Mouse (Mus musculus): ENCODE measurements around the gene Fam118b. TPM values are rescaled to one million over a fixed set of nuclear protein-coding genes. Genes with fewer than 3 reads are reported as not detected.

The Fam118b gene
- polyA plus RNA-seq, 1 experiment = 11.4 TPM

- Histone ChIP-seq H3K4me1 (ENCODE audit: control insufficient read depth, insufficient read depth, low read length) (peaks cover 9% of the 10 kb centered on the region; the same call in 1 of the 2 replicates), H3K4me3 (ENCODE audit: insufficient read depth, low read depth, low read length) (peak within 1 kb of the TSS; percentile 88), H3K36me3 (ENCODE audit: control insufficient read depth, insufficient read depth, low read length) (peaks cover 11% of the 10 kb centered on the region), H3K27me3 (replicated peaks; ENCODE audit: control insufficient read depth, insufficient read depth, low read length) (no peaks in the 10 kb centered on the region), H3K27ac (ENCODE audit: insufficient read depth, low read depth, low read length) (peak within 1 kb of the TSS; percentile 81)
- WGBS = under 1% methylated on average over 72 of the region's 72 CpGs
- DNase-seq = peak; percentile 99
- TF ChIP-seq POLR2A (IDR thresholded peaks at IDR 0.05; ENCODE audit: low read depth, low read length) = peak; percentile 95
- no peak for TF ChIP-seq CTCF (conservative IDR thresholded peaks at IDR 0.05; ENCODE audit: insufficient read depth, insufficient read length, low read depth, low read length)
Observed at GRCm38 (mm10) chr9:35210542-35211474, 56.8 kb downstream of the Fam118b start, which contains the start of gene Foxred1. TSS of gene Foxred1 (minus strand) at chr9:35211055.

DNA sequence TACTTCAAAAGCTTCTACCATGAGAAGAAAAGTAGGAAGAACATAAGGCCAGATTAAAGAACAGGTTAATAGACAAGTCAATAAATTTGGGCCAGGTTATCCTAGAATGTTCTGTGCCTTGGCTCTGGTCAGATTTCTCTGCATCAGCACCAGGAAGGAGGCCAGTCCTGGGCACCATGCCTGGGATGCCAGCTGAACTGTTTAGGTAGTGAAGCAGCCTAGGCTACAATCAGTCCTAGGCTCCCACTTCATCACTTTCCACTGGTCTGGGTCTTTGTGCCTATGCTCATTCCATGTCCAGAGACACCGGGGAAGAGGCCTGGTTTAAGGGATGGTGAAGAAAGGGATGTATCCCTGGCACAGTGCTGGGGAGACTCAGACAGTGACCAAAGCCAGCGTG, 63.2 kb downstream of the Fam118b start:
- WGBS = 98% methylated on average over 2 of the region's 2 CpGs
- peaks cover 5% of the 10 kb centered on the region for H3K36me3 ChIP-seq (ENCODE audit: control insufficient read depth, insufficient read depth, low read length)
- no peak overlapping the region for H3K4me3 ChIP-seq (ENCODE audit: insufficient read depth, low read depth, low read length)
- DNase-seq = no peak
- H3K27ac ChIP-seq (ENCODE audit: insufficient read depth, low read depth, low read length) = no peak overlapping the region
- H3K4me1 ChIP-seq (ENCODE audit: control insufficient read depth, insufficient read depth, low read length) = peaks cover 6% of the 10 kb centered on the region; the same call in 1 of the 2 replicates
- TF ChIP-seq POLR2A (IDR thresholded peaks at IDR 0.05; ENCODE audit: low read depth, low read length) (no peak), CTCF (conservative IDR thresholded peaks at IDR 0.05; ENCODE audit: insufficient read depth, insufficient read length, low read depth, low read length) (no peak)
- no peaks in the 10 kb centered on the region for H3K27me3 ChIP-seq (replicated peaks; ENCODE audit: control insufficient read depth, insufficient read depth, low read length)

DNA sequence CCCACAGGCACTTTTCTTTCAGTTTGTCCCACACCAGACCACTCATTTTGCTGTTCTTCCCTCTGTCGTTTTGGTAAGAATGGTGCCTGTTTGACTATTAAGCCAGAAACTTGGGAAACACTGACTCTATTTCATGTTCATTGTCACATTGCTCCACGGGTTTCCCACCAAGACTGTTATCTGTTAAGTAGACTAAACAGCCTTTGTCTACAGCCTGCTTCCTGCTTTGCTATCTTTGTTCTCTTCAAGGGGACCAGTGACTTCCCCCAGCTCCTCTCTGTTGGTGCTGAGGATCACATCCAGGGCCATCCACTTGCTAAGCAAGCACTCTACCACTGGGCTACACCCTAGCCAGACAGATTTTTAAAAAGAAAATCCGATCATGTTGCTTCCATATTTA, 64.1 kb downstream of the Fam118b start:
- WGBS = 60% methylated on average over 3 of the region's 3 CpGs
- TF ChIP-seq CTCF (conservative IDR thresholded peaks at IDR 0.05; ENCODE audit: insufficient read depth, insufficient read length, low read depth, low read length) (no peak), POLR2A (IDR thresholded peaks at IDR 0.05; ENCODE audit: low read depth, low read length) (no peak)
- H3K27me3 ChIP-seq (replicated peaks; ENCODE audit: control insufficient read depth, insufficient read depth, low read length) = no peaks in the 10 kb centered on the region

DNA sequence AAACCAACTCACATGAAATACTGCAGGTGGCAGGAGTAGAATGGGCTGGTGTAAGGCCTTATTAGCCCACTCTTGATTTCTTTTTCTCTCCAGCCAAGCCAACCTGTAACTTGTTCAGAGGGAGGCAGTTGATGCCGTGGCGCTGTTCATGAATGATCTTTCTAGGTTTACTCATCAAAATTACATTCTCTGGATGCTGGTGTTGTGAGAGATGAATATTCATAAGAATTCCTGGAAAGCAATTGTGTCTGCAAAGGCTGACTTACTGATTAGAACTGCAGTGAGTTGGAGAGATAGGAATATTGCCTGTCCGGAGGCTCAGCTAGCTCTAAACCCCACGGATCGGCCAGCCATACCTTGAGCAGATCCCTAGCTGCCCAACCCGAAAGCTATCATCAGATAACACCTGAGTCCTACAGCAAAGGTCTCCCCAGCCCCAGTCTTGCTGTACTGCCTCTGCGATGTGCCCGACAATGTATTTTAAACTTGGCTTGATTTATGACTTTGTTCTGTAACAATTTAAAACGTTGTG, 67.0 kb downstream of the Fam118b start:
- H3K4me1 ChIP-seq (ENCODE audit: control insufficient read depth, insufficient read depth, low read length) = peaks cover 6% of the 10 kb centered on the region; the same call in 1 of the 2 replicates
- WGBS = 40% methylated on average over 9 of the region's 9 CpGs
- TF ChIP-seq CTCF (conservative IDR thresholded peaks at IDR 0.05; ENCODE audit: insufficient read depth, insufficient read length, low read depth, low read length) (no peak), POLR2A (IDR thresholded peaks at IDR 0.05; ENCODE audit: low read depth, low read length) (no peak)
- H3K4me3 ChIP-seq (ENCODE audit: insufficient read depth, low read depth, low read length) = no peak overlapping the region
- DNase-seq = no peak
- no peak overlapping the region for H3K27ac ChIP-seq (ENCODE audit: insufficient read depth, low read depth, low read length)
- no peaks in the 10 kb centered on the region for H3K27me3 ChIP-seq (replicated peaks; ENCODE audit: control insufficient read depth, insufficient read depth, low read length)
- no peaks in the 10 kb centered on the region; the same call in 1 of the 2 replicates for H3K36me3 ChIP-seq (ENCODE audit: control insufficient read depth, insufficient read depth, low read length)

More for the DNA sequence above, 64.1 kb downstream of the Fam118b start:
- no peak for DNase-seq
- peaks cover 5% of the 10 kb centered on the region for H3K36me3 ChIP-seq (ENCODE audit: control insufficient read depth, insufficient read depth, low read length)
- H3K4me1 ChIP-seq (ENCODE audit: control insufficient read depth, insufficient read depth, low read length) = peaks cover 6% of the 10 kb centered on the region; the same call in 1 of the 2 replicates
- no peak overlapping the region for H3K4me3 ChIP-seq (ENCODE audit: insufficient read depth, low read depth, low read length)
- no peak overlapping the region for H3K27ac ChIP-seq (ENCODE audit: insufficient read depth, low read depth, low read length)

DNA sequence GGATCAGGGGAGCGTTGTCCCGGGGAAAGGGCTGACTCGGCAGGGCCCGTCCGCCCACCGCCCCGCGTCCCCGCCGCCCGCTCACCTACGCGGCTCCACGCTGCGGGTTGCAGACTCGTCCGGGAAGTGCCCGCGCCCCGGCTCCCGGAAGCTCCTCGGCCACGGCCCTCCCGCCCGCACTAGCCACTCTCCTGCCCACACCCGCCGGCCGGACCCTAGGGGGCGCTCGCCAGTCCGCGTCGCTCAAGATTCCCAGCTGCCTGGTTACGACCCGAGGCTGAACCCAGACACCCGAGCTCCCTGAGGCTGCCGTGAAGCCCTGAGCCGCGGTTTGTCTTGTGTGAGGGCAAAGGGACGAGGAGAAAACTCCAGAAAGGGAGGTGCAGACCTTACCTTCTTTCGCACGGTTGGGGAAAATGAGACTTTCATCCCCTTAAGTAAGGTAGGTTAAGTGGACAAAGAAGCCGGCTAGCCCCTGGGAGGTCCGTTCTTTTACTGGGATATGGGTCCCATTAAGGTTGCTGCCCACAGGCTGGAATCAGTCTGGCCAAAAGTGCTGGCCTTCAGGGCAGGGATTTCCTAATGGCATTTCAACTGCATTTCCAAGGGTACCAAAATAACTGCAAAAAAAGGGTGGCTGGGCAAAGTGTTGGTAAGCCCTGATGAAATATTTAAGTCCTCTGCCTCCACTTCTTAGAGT, 67.7 kb downstream of the Fam118b start, which contains the start of the genes Srpr and Tirap:
Gene Srpr, plus strand, starts transcription at position 404 of the 700 bp plus-strand sequence.
Gene Tirap, minus strand, starts transcription at position 520 of the 700 bp plus-strand sequence.
- Histone ChIP-seq H3K4me3 (ENCODE audit: insufficient read depth, low read depth, low read length) (peak within 1 kb of the TSS; percentile 60), H3K27me3 (replicated peaks; ENCODE audit: control insufficient read depth, insufficient read depth, low read length) (no peaks in the 10 kb centered on the region), H3K27ac (ENCODE audit: insufficient read depth, low read depth, low read length) (peak within 1 kb of the TSS; percentile 74), H3K4me1 (ENCODE audit: control insufficient read depth, insufficient read depth, low read length) (peaks cover 6% of the 10 kb centered on the region; the same call in 1 of the 2 replicates), H3K36me3 (ENCODE audit: control insufficient read depth, insufficient read depth, low read length) (no peaks in the 10 kb centered on the region; the same call in 1 of the 2 replicates)
- peak; percentile 72 for TF ChIP-seq CTCF (conservative IDR thresholded peaks at IDR 0.05; ENCODE audit: insufficient read depth, insufficient read length, low read depth, low read length)
- no peak for TF ChIP-seq POLR2A (IDR thresholded peaks at IDR 0.05; ENCODE audit: low read depth, low read length)
- peak; percentile 94 for DNase-seq
- WGBS = under 1% methylated on average over 44 of the region's 44 CpGs

- H3K27ac ChIP-seq (ENCODE audit: insufficient read depth, low read depth, low read length) = no peak overlapping the region
- DNase-seq = no peak
Observed at GRCm38 (mm10) chr9:35198945-35199771, 68.4 kb downstream of the Fam118b start.

More at GRCm38 (mm10) chr9:35198945-35199771, 68.4 kb downstream of the Fam118b start:
- Histone ChIP-seq H3K4me3 (ENCODE audit: insufficient read depth, low read depth, low read length) (peak overlapping the region; percentile 60), H3K27me3 (replicated peaks; ENCODE audit: control insufficient read depth, insufficient read depth, low read length) (no peaks in the 10 kb centered on the region), H3K36me3 (ENCODE audit: control insufficient read depth, insufficient read depth, low read length) (no peaks in the 10 kb centered on the region), H3K4me1 (ENCODE audit: control insufficient read depth, insufficient read depth, low read length) (peaks cover 6% of the 10 kb centered on the region; the same call in 1 of the 2 replicates)
- 22% methylated on average over 18 of the region's 18 CpGs for WGBS
- TF ChIP-seq POLR2A (IDR thresholded peaks at IDR 0.05; ENCODE audit: low read depth, low read length) (no peak), CTCF (conservative IDR thresholded peaks at IDR 0.05; ENCODE audit: insufficient read depth, insufficient read length, low read depth, low read length) (no peak)
